Mouse (Mus musculus): ENCODE measurements at regions not wholly inside any gene's neighbourhood (a gene's known extent, or its start where the extent isn't known, plus 50 kb on each side); places are given as distances from the start of the nearest gene placed in this dataset.

GRCm38 (mm10) chr10:117524926-117525565 is 104.3 kb upstream of the Cpm start:
- no peak for TF ChIP-seq POLR2A (IDR thresholded peaks at IDR 0.05; ENCODE audit: control insufficient read depth, low read depth, low read length)
- TF ChIP-seq CTCF (IDR thresholded peaks at IDR 0.05; ENCODE audit: control insufficient read depth, insufficient read depth, insufficient replicate concordance, low read depth, low read length), result no peak

Measured in testis, adult 2 months (tissue).